Mouse (Mus musculus) G1E-ER4 (cell line): ENCODE data around the gene Masp2. TPM values are rescaled to one million over a fixed set of nuclear protein-coding genes. Genes with fewer than 3 reads are reported as not detected.

Experiments
- GATA1 ChIP-seq: IDR thresholded peaks from one replicate; pipeline ENCODE4 v1.8.0; 2012; ENCODE audit warnings: low read length, inconsistent platforms
- polyA plus RNA-seq: library from polyadenylated mRNA; stranded (reverse); fragments of >175 nt; gene quantifications from 2 replicates; pipeline ENCODE4 v1.2.3, GENCODE M21; 2012

Masp2 gene
- polyA plus RNA-seq, 1 experiment = 0.19 TPM

DNA sequence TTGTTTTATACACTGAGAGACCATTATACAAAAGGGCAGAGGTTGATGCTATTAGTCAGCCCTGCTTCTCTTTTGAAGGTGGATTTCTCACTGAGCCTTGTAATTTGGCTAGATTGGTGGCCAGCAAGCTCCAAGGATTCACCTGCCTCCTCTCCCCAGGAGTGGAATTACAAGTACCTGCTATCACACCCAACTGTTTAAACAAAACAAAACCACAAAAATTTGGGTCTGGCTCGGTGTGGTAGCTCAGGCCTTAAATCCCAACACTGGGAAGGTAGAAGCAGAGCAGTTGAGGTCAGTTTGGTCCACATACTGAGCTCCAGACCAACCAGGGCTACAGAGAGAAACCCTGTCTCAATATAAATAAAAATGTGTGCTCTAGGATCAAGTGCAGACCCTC, 17.5 kb downstream of the Masp2 start:
- TF ChIP-seq GATA1 = no peak

GRCm38 (mm10) chr4:148620718-148621117, 18.4 kb downstream of the Masp2 start:
- TF ChIP-seq GATA1 = no peak

DNA sequence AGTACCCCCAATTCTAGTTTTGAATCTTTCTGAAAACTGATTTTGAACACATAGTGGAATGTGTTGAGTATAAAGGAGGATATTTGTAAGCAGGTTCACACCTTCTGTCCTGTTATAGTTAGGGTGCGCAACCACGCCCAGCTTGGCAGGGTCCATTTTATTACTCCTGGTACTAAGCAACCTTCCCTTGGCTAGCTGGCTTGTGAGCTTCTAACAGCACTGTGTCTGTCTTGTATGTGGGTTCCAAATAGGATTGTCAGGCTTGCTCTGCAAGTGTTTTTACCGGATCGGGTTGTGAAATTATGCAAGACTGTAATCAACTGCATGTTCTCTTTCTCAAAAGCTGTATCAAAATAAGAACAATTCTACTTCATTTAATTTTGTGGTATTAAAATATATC, 20.1 kb downstream of the Masp2 start:
- TF ChIP-seq GATA1 = no peak

- no peak for TF ChIP-seq GATA1
These were observed 21.3 kb downstream of the Masp2 start for GRCm38 (mm10) chr4:148623609-148624008.

- TF ChIP-seq GATA1 = no peak
These were observed 22.7 kb downstream of the Masp2 start for GRCm38 (mm10) chr4:148625010-148625409.

DNA sequence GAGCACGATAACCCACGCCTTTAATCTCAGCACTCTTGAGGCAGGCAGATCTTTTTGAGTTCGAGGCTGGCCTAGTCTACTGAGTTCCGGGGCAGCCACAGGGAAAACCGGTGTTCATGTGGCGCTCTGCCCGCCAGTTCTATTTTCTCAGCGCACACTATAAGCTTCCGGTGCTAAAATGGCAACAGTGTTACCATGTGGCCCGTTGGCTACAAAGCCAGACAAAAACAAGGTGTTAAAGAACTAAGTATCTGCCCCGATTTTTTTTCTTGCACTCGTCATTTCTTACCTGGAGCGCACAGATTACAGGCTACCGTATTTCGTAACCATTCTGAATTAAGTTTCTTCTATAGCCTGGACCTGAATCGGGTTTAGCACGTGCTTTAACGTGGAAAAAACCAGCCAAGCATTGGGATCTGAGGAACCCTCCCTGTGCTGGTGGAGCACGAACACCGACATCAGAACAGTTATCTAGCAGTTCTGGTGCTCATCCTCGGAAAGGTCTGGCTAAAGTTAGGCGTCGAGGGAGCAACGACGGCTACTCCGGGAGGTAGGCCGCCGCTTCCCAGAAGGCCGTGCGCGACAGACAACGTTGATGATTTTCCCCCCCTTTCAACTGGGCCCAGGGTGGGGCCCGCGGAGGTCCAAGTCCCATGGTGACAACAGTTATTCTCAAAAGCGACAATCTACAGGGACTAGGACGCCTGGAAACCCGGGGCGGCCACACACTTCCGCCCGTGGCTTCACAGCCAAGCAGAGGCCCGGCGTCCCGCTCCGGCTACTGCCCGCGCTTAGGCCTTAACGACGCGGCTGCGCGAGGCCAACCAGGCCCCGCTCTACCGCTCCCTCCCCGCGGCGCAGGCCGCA, 23.6 kb downstream of the Masp2 start:
- no peak for TF ChIP-seq GATA1

DNA sequence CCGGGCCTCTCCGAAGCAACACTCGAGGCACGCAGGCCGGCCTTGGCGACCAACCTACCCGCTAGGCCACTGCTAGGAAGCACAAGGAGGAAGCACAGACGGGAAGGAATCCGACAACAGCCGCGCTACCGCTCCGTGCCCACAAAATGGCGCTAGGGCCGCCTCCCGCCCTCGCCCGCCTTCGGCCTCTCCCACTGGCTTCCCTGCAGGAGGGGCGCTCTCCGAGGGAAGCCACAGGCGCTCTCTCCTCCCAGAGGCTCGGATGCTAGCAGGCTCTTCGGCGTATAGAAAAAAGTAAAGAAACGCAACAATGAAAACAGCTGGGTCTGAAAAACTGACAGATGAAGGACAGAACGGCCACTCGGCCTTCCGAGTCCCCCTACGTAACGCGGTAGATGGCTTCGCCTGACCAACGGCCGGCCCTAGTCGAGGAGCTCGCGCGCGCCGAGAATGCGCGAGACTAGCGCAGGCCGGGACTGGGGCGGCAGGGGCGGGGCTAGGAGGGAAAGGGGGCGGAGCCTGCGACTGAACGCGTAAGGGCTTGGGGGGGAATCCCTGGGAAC, 24.4 kb downstream of the Masp2 start, which contains the start of gene Tardbp:
Gene Tardbp (minus strand): TSS at position 397 of the 563 bp plus-strand sequence.
- TF ChIP-seq GATA1 = no peak

DNA sequence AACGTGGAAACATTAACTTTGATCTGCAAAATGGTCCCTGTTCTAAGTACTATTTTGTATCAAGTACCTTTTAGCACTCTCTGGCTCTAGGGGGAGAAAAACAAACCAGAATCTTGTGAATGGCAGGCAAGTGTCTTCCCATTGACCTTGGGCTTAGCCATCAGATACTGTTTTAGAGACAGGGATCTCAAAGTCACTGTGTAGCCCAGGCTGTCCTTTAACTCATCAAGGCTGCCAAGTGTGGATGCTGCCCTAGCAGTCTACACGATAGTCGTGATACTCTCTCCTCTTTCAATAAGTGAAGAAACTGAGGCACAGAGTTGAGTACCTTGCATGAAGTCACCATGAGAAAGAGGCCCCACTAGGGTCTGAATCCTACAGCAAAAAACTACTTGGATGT, 24.9 kb downstream of the Masp2 start:
- no peak for TF ChIP-seq GATA1

DNA sequence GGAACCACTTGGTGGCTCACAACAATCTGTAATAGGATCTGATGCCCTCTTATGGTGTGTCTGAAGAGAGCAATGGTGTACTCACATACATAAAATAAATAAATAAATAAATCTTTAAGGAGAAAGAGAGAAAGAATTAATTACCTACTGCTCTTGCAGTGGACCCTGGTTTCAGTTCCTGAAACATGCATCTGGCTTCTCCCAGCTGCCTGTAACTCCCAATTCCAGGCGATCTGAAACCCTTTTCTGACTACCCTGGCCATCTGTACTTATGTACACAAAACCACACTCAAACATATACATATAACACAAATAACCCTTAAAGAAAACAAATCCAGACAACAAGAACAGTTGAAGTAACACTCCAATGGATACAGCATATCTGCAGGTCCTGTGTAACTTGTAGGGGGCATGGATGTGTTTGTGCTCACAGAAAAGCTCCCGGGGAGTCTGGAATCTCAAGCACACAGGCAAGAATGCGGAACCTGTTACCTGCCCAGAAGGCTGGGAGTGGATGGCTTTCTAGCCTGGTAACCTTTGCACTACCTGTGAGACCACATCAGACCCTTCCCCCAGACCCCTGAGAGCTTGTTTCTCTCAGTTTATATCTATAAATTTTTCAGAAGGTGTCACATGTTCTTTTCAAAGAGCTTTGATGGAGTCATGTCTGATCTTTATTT, 29.8 kb downstream of the Masp2 start:
- no peak for TF ChIP-seq GATA1

- TF ChIP-seq GATA1 = no peak
These were observed 31.2 kb downstream of the Masp2 start for GRCm38 (mm10) chr4:148633395-148634061.

DNA sequence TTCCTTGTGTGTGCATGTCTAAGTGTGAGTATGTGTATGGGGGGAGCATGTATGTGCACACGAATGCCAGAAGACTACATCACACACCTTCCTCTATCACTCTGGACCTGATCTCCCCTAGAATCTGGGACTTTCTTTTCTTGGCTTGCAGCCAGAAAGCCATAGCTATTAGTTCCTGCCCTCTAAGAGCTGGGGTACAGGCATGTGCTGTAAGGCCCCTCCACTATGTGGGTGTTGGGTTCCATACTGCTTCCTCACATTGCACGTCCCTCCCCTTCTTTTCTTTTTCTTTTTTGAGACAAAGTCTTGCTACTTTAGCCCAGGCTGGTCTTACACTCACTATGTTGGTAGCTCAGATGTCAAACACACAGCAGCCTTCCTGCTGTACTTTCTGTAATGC, 33.0 kb downstream of the Masp2 start:
- no peak for TF ChIP-seq GATA1

GRCm38 (mm10) chr4:148638302-148638701, 35.9 kb downstream of the Masp2 start:
- TF ChIP-seq GATA1 = no peak

DNA sequence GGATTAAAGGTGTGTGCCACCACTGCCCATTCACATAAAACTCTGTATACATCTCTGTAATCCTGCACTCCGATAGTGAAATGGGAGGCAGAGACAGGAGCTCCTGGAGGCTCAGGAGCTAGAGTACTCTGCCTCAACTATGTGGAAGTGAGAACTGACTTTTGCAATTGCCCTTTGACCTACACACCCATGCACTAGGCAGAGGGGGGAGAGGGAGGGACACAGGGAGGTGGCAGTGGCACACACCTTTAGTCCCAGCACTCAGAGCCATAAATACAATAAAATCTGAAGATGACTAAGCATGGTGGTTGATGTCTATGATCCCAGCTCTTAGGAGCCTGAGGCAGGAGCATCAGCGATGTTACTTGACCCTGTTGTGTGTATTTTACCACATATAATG, 37.1 kb downstream of the Masp2 start:
- no peak for TF ChIP-seq GATA1

- TF ChIP-seq GATA1 = no peak
These were observed 38.8 kb downstream of the Masp2 start for GRCm38 (mm10) chr4:148641121-148641520.

- TF ChIP-seq GATA1 = no peak
These were observed 41.2 kb downstream of the Masp2 start, which contains the start of gene Gm572 for GRCm38 (mm10) chr4:148643291-148644156. Gene Gm572 (plus strand): TSS chr4:148643317.
